Mouse (Mus musculus): ENCODE data around the gene Slc15a4.

The Slc15a4 gene

DNA sequence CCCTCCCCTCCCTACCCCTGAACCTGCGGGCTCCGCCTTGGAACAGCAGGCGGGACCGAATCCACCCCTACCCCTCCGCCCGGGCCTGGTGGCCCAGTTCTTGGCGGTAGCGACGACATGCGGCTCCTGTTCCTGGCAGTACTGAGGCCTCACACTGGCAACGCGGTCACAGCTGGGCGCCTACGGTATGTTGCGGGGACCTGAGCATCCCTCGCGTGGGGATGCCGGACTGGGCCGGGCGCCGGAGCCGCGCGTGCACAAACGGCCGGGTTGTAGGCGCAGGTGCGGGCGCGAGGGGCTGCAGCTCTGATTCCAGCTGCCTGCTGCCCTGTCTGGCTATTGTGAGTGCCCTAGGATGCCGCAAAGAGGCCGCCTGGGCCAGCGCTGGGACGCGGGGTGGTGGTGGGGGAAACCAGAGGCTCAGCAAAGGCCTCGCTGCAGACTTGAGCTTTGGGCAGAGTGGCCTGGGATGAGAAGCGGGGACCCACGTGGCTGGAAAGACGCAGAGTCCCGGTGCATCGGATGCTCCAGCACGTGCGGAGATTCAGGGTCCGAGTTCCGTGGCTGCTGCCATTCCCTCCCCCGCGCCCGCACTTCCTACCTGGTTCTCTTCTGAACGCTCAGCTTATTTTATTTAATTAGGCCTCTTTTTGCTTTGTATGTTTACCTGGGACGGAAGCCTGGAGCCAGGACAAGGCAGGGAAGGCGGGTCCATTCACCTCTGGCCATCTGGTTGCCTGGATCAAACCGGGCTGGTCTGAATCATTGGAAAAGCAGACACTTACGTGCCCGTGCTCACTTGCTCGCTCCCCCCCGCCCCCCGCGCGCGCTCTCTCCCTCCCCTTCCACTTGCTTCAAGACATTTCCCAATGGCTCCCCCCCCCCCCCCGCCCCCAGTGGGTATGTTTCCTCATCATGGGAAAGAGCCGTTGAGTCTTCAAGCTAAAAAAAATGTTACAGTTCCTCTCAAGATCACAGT is at the start of gene Slc15a4, which contains the start of gene Glt1d1:
TSS of gene Slc15a4 (minus strand) at position 731 of the 979 bp plus-strand sequence.
TSS of gene Glt1d1 (plus strand) at position 96 of the 979 bp plus-strand sequence.
- DNase-seq, result peak; percentile 52 to 80

DNA sequence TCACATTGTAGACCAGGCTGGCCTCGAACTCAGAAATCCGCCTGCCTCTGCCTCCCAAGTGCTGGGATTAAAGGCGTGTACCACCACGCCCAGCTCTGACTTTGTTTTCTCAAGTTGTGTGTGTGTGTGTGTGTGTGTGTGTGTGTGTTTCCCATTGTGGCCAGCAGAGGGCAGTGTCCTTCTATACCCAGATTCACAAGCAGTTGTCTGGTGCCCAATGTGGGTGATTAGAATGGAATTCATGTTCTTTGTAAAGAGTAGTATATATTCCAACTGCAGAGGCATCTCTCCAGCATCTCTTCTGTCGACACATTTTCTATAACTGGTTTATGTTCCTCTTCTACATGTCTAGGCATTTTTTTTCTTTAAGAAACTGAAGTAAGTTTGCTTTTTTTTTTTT is 45.8 kb upstream of the Slc15a4 start:
- no peak for DNase-seq

DNA sequence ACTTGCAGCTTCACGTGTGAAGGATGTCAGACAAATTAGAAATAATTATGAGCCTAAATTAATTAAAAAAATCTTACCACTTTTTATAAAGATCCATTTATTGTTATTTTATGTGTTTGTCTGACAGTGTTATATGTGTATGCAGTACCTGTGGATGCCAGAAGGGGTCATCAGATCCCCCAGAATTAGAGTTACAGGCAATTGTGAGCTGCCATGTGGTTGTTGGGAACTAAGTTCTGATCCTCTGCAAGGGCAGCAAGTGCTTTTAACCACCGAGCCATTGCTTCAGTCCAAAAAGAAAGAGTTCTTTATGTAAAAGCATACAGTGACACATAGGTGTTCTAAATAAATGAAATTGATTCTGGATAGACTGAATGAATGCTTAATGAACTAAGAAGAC is 44.9 kb upstream of the Slc15a4 start:
- no peak for DNase-seq

DNA sequence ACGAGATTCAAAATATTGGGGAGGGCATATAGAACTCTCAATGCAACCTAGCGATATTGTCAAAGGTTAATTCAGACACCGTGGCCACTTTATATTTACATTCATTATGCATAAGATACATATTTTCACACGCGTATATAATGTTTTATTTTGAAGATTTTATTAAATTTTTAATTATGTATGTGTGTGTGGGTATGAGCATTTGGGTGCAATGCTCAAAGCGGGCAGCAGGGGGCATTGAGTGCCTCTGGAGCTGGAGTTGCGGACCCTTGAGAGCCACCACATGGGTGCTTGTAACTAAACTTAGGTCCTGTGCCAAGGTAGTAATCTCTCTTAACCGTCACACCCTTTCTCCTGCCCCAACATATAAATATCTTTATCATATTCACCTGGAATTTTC is 41.2 kb upstream of the Slc15a4 start:
- DNase-seq, result peak in 1 of 2 experiments; percentile 10

DNA sequence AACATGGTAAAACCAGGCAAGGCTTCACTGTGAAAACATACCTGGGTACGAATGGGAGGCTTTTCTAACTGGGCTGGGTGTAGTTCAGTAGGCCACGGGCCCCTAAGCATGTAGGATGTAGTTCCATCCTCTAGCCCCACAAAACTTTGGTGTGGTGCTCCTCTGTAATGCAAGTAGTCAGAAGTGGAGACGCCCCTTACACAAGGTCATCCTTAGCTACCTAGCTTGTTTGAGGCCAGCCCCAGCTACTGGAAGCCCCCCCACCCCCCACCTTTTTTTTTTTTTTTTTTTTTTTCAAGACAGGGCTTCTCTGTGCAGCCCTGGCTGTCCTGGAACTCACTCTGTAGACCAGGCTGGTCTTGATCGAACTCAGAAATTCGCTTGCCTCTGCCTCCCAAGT is 28.3 kb upstream of the Slc15a4 start:
- no peak for DNase-seq

DNA sequence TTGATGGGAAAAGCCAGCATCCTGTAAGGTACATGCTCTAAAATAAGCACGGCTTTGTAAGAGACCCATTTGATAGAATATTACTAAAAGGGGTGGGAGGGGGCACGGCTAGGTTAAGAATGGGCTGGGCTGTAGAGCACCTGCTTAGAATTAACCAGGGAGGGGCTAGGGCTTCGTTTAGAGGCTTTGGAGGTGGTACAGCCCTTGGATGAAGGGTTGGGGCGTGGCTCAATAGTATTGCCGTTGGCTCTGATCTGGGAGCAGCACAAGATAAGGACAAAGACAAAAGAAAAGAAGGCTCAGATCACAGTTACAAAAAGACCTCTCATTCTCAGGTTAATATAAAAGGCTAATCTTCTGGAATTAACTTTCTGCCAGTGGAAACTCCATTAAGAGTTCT is 27.6 kb upstream of the Slc15a4 start:
- no peak for DNase-seq

DNA sequence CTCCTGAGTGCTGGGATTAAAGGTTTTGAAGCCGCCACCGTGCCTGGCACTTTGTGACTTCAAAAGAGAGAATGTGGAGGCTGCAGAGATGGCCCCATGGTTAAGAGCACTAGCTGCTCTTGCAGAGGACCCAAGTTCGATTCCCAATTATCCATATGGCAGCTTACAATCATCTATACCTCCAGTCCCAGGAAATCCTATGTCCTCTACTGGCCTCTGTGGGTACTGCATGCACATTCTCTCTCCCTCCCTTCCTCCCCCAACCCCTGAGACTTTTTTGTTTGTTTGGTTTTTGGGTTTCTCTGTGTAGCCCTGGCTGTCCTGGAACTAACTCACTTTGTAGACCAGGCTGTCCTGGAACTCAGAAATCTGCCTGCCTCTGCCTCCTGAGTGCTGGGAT is 26.6 kb upstream of the Slc15a4 start:
- DNase-seq, result no peak

DNA sequence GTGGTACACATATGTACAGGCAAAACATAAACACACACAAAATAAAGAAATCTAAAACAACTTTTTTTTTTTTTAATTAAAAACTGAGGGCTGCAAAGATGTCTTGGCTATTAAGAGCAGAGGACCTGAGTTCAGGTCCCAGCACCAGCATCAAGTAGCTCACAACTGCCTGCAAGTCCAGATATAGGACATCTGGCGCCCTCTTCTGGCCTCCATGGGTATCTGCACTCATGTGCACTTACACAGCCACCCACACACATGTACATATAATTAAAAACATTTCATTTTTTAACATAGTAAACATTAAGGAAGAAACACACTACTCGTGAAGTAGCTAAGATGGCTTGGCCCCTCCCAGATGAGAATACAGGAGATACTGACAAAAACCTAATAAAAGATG is 25.6 kb upstream of the Slc15a4 start:
- DNase-seq, result no peak

DNA sequence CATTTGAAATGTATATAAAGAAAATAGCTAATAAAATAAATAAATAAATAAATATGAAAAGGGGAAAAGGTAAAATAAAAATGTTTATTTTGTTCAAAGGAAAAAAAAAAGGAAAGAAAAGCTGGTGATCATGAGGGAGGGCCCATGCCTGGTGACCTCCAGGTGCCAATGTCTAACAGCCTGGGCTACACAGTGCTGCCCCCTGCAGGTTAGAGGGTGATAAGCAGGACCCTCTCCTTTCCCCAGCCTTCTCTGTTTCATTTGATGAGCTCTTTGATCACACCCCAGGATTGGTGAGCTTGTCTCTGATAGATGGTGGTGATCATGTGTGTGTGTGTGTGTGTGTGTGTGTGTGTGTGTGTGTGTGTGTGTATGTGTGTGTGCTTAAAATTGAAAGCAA is 16.4 kb upstream of the Slc15a4 start:
- DNase-seq, result peak in 1 of 2 experiments; percentile 46

DNA sequence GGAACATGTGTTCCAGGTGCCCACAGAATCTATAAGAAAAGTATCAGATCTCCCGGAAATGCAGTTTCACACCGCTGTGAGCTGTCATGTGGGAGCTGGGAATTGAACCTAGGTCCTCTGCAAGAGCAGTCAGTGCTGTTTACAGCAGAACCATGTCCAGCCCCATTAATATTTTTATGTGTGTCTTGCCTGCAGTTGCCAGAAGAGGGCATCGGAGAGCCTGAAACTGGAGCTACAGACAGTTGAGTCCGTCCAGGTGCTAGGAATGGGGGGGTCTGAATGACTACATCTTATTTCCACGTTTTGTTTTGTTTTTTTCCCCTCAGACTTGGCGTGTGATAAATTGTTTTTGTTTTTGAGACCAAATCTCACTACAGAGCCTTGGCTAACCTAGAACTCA is 15.3 kb upstream of the Slc15a4 start:
- peak in 1 of 2 experiments; percentile 21 for DNase-seq

DNA sequence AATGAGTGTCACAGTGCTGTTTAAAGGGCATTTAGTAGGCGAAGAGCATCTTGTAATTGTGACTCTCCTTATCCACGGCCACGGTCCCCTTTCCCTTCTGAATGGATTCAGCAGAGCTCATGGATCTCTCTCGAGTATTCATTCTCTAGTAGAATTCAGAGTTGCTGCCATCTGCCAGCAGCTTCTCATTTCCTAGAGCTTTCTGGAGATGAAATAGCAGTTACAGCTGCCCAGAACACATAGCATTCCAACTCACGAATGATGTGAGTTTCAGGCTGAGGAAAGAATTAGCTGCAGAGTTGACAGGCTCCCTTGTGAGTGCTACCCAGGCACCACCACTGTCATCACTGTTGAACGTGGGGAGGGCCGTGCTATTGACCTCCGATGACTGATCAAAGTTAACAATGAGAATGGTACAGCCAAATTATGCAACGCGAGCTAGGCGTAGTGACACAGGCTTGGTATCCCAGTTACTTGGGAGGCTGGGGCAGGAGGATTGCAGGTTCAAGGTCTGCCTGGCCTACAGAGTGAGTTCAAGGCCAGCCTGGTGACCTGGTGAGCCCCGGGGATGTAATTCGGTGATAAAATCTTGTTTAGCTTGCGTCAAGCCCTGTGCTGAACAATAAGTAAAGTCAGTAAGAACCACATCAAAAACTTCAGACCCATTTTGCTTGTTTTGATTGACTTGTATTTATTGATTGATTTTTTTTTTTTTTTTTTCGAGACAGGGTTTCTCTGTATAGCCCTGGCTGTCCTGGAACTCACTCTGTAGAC is 8.7 kb upstream of the Slc15a4 start:
- DNase-seq, result no peak

DNA sequence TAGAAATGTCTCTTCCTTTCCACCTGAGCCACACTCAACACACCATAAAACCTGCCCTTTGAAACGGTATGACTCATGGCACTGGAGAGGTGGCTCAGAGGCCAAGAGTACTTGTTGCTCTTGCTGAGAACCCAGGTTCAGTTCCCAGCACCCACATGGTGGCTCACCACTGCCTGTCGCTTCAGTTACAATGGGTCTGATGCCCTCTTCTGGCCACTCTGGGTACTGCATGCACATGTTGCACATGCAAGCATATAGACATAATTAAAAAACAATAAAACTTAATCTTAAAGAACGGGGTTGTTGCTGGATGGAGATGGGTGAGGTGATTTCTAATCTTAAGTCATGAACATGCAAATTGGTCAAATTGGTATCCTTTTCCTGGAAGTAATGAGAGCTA is 7.7 kb upstream of the Slc15a4 start:
- peak in 1 of 2 experiments; percentile 26 for DNase-seq

DNA sequence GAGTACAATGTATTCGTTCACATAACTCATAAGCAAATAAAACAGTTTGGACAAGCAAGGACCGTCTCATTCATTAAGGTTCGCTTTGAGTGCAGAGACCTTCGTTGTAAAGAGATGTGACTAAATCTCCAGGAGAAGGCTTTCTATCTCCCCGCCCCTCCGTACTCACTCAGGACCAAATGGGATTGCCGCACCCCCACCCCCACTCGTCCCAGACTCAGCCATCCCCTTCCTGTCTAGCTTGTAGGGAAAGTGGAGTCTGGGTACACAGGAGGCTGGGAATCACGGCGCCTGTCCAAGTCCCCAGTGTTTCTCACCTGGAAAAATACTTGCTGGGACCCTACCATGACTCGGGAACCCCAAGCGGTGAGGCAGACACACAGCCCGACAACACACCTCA is 6.9 kb upstream of the Slc15a4 start:
- peak in 1 of 2 experiments; percentile 19 for DNase-seq

DNA sequence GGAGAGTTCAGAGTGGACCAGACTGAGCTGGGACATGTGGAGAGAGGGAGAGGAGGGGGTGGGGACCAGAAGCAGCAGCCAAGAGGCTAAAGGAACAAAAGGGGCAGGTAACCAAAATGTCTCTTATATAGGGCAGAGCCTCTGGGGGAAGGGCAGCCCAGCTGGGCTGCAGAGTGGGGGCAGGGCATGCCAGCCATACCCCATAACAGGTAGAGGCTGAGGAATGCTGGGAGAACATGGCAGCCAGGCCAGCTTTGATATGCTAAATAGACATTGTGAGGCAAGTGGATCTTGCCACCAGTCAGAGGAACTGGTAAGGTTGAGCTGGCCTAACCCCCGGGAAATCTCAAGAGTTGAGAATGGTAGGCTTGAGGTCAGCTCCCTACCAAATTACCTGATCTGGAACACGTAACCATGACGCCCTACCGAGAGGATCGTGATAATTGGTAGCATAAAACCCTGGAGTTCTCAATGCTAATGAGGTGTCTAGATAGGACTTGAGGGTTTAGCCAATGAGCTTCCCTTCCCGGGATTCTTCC is 6.4 kb upstream of the Slc15a4 start:
- DNase-seq, result peak in 1 of 2 experiments; percentile 42

DNA sequence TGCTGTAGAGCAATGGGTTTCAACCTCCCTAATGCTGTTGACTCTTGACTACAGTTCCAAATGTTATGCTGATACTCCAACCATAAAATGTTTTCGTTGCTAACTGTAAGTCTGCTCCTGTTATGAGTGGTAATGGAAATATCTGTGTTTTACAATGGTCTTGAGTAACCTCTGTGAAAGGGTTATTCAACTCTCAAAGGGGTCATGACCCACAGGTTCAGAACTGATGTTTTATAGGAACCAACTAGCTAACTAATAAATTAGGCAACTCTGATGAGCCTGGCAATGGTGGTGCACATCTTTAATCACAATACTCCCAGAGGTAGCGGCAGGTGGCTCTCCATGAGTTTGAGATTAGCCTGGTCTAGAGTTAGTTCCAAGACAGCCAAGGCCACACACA is 5.5 kb upstream of the Slc15a4 start:
- DNase-seq, result no peak

DNA sequence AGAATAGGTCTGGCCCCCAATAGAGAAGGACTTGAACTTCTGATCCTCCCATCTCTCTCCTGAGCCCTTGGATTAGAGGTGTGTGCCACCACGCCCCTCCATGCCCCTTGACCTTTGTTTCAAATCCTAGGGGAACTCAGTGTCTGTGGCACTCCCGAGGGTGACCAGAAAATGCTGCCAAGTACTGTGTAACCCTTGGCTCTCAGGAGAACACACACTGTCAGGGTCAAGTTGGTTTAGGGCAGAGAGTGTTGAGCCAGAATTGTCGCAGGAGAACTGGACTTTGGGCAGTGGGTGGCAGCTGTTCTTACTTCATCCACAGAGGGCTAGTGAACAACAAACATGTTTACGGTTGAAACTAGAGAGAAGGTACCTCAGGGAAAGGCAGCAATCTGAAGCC is 4.9 kb upstream of the Slc15a4 start:
- DNase-seq, result peak; percentile 56 to 84

DNA sequence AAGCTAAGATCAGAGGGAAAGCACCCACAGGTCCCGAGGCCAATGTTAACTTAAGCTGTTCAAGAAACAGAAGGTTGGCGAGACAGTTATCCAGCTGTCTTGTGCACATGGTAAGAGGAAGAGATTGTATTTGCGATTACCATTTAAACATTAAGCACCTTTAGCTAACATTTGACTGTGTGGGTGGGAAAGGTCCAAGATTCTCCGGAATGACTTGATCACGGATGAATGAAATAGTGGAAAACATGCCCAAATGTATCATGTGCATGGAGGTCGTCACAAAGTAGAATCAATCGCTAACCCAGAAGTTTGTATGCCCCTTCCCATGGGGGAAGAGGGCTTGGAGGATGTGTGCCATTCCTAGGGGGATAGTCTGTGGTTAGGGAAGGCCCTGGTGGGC is 969 bp upstream of the Slc15a4 start:
- DNase-seq, result no peak

DNA sequence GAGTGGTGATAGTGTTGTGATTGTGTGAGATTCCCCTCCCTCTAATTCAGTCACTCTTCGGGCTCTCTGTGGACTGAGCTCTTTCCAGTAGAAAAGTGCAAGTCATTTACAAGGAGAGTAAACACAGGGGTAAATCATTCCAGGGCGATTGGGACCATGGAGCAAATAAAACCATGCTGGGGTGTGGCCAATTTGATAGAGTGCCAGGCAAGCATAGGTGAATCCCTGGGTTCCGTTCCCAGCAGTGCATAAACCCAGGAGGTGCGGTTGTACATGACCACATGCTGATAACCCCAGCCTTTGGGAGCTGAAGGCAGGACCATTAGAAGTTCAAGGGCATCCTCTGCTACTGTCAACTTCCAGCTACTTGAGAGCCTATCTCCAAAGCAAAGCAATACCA is 491 bp upstream of the Slc15a4 start:
- DNase-seq, result peak; percentile 48 to 56

DNA sequence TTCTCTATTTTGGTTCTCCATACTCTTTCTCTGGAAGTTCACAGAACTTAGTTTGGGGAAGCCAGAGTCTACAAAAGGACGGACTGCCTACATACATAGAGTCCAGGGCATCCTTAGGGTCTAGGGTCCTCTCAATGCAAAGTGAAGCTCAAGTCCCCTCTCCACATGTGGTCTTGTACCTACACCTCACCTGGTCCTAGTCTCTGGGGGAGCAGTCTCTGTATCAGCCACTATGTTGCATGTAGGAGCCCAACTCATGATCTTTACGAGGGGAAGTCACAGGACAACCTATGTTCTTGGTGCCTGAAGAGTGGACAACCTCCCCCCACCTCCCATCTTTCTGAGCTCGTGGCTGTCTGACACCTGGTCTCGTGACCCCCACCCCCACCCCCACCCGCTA is 1.0 kb downstream of the Slc15a4 start:
- no peak for DNase-seq

DNA sequence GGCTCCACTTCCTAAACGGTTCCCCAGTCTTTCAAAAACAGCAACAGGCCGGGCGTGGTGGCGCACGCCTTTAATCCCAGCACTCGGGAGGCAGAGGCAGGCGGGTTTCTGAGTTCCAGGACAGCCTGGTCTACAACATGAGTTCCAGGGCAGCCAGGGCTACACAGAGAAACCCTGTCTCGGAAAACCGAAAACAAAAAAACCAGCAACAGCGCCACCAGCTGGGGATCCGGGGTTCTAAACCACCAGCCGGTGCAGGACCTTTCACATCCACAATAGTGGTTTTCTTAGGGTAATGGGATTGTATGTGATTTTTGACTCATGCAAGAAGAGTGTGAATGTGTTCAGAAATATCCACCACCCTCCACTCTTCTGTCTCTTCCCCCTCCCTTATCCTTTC is 5.5 kb downstream of the Slc15a4 start:
- no peak for DNase-seq

DNA sequence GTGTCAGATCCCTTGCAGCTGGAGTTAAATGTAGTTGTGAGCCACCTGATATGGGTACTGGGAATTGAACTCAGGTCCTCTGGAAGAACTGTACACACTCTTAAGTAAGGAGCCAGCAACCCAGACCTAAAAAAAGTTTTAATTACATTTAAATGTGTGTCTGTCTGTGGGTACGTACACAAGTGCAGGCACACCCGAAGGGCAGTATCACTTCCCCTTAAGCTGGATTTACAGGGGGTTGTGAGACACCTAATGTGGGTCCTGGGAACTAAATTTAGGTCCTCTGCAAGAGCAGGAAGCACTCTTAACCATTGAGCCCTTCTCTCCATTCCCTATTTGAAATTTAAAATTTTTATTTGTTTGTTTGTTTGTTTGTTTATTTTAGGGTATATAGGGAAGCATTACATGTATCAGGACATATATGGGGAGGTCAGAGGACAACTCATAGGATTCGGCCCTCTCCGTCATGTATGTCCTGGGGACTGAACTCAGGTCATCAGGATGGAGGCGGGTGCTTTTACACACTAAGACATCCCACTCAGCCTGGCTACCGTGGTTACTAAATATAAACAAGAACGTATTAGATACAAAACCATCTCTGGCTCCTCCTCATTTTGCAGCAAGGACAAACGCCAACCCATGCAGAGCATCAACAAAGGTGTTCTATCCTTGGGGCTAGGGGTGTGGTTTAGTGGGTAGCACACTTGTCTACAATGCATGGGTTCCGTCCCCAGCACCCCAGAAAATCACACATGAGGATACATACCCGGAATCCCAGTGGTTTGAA is 8.1 kb downstream of the Slc15a4 start:
- DNase-seq, result no peak

DNA sequence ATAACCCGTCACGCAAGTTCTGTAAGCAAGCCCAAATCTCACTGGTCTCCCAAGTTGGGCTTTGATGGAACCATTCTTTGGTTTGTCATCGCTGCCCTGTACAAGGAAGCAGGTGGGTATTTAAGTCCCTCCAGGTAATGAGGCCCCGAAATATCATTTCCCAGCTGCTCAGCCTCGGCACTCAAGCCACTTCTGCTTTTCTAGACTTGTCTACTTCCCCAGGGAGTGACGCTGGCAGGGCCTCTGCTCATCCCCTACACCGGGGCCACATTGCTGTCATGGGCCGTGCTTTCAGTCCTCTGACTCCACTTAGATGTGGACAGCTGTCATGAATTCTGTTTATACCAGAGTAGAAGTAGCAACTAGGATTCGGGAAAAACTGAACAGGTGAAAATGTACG is 11.6 kb downstream of the Slc15a4 start:
- no peak for DNase-seq

DNA sequence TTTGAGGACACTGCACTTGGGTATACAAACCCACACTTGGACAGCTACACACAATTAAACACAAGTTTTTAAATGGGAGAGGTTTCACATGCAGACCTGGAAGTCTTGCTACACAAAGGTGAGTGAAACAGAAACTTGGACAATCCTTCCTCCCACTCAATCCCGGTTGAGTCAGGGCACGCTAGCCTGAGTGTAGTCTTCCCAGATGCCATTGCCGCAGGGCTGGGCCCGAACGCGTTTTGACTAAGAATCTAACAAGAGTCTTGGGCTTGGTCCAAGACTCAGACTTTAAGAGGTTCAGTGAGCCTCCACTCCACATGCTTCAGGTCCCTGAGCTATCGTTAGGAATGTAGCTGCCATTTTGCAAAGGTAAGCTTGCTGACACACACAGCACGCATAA is 12.3 kb downstream of the Slc15a4 start:
- DNase-seq, result no peak
